Mouse (Mus musculus) adrenal gland, postnatal 10 days (tissue): ENCODE data around the gene Arpc2. TPM values are rescaled to one million over a fixed set of nuclear protein-coding genes. Genes with fewer than 3 reads are reported as not detected.
"Not testable (repeated sequence)": the region's sequence is repeated elsewhere in the genome, so short reads cannot be mapped to it uniquely, and the experiment has no call there.

Experiments used
- DNase-seq: peaks from one replicate; pipeline ENCODE4 v3.0.0; 2021; ENCODE audit warnings: mixed read lengths
- total RNA-seq, 2 experiments: library from RNA; stranded (reverse); gene quantifications; 2 replicates each; pipeline ENCODE4 v1.2.3; 2021

Arpc2 gene
- total RNA-seq, 2 experiments from 2014 or later: 186 TPM

DNA sequence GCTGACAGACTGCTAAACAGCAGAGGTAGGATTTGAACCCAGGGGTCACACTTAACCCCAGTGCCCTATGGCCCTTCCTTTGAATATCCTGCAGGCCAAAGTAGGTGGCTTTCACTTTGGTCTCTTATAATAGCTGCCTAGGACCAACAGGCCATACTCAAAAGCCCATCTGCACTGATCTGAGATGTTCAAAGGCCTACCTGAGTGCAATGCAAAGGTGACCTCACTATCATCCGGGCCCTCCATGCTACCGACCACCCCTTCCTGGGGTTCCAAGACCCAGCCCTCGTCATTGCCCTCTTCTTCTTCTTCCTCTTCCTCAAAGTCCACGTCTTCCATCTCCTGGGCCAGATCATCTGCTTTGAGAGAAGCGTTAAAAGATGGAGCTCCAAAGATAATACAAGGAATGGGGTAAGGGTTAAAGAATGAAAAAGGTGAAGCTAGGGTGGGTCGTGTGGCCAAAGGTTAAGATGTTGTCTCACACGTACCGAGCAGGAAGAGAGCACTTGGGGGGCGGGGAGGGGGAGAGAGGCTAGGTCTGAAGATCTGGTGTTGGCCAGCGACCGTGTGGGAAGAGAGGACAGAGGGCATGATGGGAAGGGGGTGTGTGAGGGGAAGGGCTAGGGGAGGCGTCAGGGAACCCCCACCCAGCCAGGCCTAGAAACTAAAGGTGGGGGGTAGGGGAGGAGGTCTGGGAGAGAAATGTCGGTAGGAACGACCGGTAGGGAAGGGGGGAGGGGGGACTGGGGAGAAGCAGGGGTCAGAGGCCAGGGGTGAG lies 48.0 kb downstream of the Arpc2 start:
- peak; percentile 83 for DNase-seq

DNA sequence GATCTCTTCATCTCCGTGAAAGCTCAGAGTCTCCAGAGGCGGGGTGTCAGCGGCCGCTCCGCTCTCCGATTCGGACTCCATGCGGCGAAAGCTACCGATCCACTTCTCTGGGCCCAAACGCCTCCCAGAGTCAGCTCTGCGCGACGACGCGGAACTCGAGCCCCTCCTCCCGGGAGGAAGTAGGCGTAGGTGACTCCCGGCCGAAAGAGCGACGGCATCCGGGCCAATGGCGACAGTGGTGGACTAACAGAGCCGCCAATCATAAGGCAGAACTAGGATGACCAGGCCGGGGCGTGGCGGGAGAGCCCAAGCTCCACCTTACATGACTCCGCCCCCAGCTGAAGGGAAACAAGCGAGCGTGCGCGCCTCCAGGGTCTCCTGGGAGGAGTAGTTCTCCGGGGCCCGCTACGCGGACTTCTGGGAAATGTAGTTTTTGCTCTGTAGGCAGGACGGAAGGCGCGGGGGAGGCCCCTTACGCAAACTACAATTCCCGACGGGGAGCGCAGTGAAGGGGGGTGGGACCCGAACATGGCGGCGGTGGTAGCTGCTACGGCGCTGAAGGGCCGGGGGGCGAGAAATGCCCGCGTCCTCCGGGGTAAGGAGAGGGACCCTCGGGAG lies 48.8 kb downstream of the Arpc2 start, which contains the start of the genes Aamp and Pnkd:
Gene Aamp, minus strand, starts transcription at position 196 of the 618 bp plus-strand sequence.
Gene Pnkd, plus strand, starts transcription at position 388 of the 618 bp plus-strand sequence.
- peak; percentile 99 for DNase-seq

DNA sequence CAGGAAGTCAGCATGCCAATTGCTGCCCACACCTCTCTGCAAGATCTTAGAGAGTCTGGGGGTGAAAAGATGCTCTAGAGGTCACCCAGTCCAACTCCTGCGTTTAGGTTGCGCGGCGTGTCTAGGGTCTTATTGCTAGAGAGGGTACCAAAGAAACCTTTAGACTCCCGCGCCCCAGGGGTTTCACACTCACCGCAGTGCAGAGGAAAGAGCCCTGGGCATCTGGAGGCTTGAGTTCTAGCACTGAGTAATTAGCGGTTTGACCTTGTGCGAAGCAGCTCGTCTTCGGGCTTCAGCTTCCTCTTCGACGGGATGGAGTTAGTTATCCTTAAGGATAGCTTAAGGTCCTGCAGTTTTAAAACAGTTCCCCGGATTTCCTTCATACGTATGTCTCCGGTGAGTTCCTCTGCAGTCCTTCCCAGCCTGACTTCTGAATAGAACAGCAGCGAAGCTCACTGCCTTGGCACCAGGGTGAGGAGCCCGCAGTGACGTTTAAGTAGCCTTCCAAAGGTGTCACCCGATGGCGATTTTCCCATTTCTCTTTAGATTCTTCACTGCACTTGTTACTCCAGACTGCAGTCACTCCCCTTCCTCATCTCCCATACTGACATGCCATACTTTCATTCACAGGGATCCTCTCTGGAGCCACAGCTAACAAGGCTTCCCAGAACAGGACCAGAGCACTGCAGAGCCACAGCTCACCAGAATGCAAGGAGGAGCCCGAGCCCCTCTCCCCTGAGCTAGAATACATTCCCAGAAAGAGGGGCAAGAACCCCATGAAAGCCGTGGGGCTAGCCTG lies 49.5 kb downstream of the Arpc2 start:
- DNase-seq: no peak

DNA sequence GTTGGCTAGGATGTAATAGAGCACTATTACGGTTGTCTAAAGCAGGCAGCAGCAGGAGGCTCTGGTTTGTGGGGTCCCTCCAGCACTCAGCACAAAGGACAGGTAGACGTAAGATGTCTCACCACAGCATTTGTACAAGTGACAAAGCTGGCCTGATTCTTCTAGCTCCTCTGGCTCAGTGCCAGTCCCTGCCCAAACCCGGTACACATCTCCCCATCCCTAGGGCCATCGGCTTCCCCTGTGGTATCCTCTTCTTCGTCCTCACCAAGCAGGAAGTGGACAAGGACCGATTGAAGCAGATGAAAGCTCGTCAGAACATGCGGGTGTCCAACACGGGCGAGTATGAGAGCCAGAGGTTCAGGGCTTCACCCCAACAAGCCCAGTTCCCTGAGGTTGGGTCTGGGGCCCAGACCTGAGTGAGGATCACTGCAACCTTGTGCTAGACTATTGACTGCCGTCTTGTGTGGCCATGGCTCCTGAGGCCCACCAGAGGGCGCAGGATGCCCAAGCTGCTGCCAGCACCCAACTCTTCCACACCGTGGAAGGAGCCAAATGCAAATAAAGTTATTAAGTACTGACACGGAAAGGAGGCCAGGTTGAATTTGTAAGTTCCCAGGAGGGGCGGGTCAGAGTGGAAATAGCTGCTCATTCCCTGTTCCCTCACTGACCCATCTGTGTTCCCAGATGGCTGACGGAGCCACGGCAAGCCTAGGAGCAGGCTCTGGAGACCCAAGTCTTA lies 51.2 kb downstream of the Arpc2 start:
- DNase-seq: not testable (repeated sequence)

DNA sequence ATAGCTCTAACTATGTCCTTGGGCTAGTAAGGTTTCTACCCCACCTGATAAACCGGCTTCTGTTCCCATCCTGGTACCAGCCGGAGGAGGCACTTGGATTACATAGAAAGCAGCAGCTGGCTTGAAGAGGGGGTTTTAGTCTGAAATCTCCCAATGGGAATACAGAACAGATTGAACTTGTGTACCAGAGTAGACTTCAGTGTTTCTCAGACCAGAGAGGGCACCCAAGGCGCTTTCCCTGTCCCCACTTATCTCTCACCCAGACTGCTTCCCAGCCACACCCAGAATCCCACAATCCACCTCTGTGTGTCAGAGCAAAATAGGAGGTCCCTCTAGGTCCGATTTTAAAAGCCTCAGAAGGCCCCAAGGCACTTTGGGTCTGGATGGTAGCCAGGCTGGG lies 52.4 kb downstream of the Arpc2 start:
- DNase-seq: no peak

DNA sequence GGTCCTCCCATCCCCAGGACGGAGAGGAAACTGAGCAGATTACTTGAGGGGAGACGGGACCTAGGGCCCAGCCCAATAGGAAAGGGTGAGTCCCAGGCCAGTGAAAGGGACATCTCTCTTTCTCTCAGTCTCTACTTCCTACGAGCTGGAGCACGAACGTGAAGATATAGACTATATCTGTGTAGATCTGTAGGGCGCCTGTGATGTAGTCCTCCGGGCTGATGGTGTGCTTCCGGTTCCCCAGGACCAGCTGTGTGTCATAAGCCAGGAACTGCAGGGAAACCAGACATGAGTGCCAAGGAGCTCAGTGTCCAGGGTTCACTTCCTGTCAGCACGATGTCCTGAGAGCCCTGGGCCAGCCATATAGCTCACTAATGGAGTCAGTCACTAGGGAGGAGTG lies 53.4 kb downstream of the Arpc2 start:
- DNase-seq: no peak

DNA sequence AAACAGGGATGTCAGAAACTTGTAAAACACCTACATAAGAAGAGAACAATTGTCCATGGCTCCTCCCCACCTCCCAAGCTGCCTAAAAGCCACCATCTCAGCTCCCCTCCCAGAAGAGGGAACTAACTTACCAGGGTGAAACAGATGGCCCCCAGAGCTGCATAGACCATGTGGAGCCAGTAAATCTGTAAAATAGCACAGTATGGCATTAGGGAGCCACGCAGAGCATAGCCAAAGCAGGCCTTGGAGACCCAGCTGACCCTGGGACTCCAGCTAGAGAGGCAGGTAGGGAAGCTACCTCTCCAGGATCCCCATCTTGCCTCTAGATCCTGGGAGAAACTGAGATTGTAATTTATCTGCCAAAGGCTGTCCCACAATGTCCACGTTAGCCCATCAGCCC lies 53.9 kb downstream of the Arpc2 start:
- DNase-seq: no peak

DNA sequence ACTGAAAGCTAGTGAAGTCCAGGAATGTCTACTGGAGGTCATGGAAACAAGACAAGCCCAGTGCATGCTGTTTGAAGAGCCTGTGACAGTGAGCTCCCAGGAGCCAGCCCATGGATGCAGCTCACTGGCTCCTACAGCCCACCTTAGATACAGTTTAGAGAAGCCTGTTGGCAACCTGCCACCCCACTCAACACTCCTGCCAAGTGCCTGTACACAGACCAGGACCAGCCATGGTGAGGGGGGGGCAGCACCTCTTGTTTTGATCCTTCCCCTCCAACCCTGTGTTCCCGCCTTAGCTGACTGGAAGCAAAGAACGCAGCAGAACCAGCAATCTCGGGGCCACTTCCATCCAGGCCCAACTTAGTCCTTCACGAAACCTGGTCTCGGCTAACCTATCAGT lies 54.3 kb downstream of the Arpc2 start:
- no peak for DNase-seq

DNA sequence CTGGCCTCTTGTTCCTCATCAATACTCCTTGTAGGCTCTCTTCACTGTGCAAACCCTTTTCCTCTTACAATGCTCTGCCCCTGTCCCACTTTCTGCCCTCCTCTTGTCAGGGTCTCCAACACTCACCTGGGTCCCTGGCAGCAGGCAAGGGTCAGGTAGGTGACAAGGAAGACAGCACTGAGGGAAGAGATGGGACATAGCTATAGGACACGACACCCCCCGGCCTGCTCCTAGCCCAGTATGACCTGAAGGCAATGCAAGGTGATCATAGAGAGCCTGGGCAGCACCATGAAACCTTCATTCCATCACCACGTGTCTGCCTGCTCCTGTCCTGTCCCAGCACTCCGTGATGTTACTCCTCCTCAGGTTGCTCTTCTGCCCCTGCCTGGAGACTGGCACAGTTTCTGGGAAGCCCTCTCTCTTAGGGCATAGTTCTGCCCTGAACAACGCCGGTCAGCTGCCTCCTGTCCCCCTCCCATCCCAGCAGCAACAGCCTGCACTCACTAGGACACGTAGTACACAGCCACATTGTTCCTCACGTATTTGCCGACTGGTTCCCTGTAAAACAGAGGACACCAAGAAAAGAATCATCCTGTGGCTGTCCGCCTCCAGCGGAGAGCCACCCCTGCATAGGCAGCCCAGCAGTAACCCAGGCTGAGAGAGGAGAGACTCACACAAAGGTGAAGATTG lies 56.6 kb downstream of the Arpc2 start:
- no peak for DNase-seq

DNA sequence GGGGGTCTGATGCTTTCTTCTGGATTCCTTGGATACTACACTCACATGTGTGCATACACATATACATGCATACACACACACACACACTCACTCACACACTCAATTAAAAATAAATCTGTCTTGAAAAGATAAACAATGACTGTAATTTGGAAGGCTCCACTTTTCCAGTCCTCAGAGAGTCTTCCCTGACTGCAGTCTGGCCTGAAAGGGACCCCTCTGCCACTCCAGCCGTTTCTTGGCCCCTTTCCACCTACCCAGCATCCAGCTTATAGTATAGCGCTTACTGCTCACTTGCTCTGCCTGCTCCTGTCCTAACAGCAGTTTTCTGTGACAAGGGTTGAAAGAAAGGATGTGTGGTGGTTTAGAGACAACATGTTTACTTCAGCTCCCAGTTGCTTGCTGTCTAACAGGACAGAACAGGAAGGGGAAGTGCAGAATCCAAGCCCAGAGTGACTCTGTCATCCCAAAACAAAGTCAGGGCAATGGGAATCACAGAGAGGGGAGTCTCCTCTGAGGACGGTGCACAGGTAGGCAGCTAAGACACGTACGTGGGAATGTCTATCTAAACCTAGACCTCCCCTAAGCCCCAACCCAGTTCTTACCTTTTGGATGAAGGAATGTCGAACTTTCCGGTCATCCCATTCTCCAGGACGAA lies 57.5 kb downstream of the Arpc2 start:
- no peak for DNase-seq

DNA sequence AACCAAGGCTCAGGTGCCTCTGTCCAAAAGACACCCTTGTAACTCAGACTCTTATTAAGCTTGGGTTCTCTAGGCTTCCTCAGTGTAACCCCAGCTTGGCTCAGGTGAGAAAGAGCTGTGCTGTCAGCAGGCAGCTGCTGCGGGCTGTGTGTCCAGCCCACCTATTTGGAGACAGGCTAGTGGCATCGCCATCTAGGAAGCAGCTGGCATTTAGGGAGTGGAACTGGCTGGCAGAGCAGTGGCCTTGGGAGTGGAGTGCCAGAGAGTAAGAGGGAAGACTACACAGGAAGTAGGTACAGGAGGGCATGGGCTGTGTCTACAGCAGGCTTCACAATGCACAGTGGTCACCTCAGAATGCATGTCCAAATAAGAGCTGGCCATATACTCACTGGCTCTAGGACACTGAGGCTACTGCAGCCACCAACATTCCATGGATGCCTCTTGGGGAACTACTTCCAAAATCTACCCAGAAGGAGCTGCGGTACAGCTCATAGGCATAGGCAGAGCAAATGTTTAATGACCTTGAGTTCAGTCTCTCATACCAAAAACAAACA lies 58.3 kb downstream of the Arpc2 start:
- no peak for DNase-seq

DNA sequence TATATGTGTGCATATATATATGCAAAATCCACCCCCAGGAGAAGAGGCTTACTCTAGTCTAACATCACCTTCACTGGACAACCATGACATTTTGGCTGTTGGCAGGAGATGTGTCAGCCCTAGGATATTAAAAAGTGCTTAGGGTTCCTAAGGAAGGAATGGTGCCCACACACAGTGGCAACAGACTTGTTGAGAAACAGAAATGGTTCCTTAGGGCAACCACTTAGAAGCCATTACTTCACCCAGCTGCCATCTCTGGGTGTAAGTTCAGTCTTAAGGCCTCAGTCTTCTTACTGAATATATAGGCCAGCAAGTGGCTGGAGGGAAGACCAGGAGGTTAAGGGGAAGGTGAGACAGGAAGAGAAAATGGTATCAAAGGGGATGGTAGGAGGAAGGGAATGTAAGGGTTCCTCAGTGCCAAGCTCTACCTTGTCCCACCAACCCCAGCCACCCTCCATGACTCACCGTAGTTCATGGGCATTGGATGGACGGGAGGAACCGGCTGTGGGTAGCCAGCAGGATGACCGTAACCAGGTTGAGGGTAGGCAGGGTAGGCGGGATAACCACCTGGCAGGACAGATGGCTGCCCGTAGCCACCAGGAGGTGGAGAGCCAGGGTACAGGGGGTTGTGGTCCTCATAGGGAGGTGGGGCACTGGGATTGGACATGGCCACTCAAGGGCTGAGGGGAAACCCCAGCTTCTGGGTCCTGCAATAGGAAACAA lies 59.0 kb downstream of the Arpc2 start:
- no peak for DNase-seq

DNA sequence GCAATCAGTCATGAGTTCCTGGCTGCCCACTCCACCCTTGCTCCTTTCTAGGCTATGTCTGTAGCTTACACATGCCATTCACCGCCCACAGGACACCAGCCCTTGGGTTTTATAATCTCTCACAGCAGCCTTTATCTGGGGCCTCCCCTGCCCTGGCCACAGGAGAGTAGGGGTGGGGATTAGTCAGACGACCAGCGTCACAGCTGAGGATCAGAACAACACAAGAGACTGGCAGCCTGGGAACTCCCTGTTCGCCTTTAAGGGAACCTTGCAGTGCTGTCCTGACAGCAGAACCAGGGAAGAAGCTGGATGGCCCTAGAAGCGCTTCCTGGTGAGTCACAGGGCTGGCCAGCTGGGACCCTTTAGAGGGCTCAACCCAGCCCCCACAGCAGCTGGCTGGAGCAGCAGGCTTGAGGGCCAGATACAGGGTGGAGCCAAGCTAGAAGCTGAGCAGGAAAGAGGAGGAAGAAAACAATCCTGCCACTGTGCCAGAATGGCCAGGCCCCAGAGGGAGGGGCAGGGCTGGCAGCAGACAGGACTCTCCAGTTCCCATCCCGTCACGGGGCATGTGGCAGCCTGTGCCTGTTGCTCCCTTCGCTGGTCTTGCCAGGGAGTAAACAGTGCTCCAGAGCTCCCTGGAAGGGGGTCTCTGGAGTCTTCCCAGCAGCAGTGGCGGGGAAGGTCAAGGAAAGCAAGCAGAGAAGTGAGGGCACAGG lies 59.7 kb downstream of the Arpc2 start:
- peak; percentile 93 for DNase-seq

DNA sequence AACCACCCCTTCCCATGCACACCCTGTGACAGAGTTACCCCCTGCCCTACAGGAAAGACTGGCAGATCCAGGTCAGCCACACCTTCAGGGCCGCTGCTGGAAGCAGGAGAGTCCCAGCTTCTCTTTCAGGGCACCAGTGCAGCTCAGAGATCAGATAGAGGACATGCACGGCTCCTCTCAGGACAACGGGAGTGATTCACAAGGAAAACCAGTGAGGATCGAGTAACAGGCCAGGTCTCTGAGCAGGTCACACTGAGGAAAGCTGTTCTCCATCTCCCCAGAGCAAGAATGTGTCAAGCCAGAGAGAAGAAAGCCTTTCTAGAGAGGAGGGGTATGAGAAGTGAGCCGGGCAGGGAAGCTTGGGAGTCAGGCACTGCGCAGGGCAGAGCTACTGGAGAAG lies 60.6 kb downstream of the Arpc2 start:
- DNase-seq: no peak

DNA sequence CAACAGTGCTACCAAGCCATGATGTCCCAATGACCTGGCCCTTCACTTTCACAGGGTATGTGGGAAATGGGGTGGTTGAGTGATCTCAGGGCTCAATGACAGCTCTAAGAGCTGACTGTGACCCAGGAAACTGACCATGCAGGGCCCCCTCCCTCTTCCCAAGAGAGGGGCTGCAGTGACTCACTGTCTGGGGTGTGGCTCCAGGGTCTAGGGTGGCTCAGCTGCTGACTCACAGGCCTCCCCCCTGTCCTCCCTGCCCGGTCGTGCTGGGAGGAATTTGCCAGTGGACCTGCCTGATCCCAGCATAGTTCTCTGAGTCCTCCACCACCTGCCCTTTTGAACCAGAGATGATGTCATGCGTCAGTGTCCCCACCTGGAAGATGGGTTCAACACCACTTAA lies 61.4 kb downstream of the Arpc2 start:
- DNase-seq: peak; percentile 79

DNA sequence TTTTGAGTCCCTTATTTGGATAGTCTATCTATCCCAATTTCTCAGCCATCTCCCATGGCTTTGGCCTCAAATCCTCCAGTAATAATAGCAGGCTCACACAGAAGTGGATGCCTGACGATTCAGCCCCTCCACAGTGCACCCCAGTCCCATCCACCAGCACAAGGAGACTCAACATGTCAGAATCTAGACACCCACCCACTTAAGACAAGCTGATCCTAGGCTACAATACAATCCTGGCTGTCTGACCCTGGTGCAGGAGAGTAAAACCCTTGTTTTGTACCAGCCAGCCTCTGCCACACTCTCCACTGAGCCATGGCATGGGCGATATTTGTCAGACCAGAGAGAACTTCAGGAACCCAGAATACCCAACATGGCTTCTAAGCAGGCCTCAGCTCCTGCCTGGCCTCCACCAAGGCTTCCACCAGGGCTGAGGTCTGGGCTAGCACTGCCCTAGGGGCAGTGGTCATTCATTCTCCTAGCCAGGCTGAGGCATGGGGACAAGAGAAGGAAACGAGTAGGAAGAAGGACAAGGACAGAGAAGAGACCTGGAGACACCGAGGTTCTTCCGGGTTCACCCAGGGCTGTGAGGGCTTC lies 62.4 kb downstream of the Arpc2 start:
- no peak for DNase-seq

DNA sequence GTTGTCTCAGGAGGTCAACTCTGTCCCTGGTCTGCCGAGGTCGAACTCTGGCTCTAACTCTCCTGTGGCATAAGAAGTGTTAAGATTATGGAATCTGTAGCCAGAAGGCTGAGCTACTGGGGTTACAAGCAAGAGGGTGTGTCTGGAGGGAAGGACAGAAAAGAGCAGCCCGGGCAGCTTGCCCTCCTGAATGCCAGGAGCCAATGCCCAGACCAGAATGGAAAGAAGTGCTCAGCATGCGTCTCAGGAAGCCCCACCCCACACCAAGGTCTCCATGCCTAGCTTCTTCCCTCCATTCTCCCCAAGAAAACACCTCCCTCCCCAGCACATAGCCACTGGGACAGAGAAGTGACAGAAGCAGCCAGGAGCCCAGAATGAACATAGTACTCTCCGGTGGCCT lies 63.1 kb downstream of the Arpc2 start:
- peak; percentile 72 for DNase-seq

DNA sequence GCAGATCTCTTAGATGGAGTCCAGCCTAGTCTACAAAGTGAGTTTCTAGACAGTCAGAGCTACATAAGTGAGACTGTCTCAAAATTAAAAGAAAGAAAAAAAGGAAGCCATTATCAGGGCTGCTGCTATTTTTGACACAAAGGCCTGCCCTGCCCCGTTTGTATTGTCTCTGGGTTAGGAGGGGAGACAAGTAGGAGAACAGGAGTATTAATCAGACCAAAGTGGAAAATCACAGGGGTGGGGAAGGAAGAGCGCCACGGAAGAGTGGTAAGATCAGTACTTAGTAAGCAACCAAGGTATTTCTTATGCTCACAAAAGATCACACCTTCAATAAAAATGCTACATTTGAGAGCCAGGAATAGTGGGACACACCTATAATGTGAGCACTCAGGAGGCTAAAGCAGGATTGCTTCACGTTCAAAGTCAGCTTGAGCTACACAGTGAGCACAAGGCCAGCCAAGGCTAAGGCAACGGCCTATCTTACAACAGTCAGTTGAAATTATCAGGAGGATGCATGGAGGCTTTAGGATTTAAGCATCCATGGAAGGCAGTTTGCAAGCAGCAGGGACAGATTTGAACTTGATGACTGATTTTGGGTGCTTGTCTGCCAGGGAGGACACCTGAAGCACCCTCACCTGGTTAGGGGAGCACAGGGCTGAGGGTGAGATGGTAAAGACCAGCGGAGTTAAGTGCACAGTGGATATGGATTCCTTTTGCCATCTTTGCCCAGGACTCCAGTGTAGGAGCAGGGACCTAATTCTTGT lies 64.6 kb downstream of the Arpc2 start:
- no peak for DNase-seq
